Mouse (Mus musculus) adrenal gland, postnatal 0 days (tissue): ENCODE data around the gene E330021D16Rik. TPM values are rescaled to one million over a fixed set of nuclear protein-coding genes. Genes with fewer than 3 reads are reported as not detected.

Source experiments
- polyA plus RNA-seq: library from polyadenylated mRNA; unstranded; fragments of >200 nt; fragmentation: Nextera tagmentation; extraction: Ambion mirVana; gene quantifications from 2 replicates; pipeline ENCODE4 v1.2.1, GENCODE M21; 2015

The E330021D16Rik gene
- polyA plus RNA-seq: not detected in 2 replicates

GRCm38 (mm10) chr6:136415133-136415775 lies at the start of gene E330021D16Rik:
TSS of gene E330021D16Rik (minus strand) at chr6:136415569.

Other genes starting within 250 kb of the E330021D16Rik start
- gene Grin2b, start 242.1 kb downstream of the E330021D16Rik start, polyA plus RNA-seq: not detected in 2 replicates
- gene Gm8994, start 88.0 kb downstream of the E330021D16Rik start, polyA plus RNA-seq: not detected in 2 replicates
- 15.9 and 27.6 TPM in 2 replicates for gene Atf7ip, start 90.6 kb upstream of the E330021D16Rik start, polyA plus RNA-seq
- gene Plbd1, start 246.4 kb upstream of the E330021D16Rik start, polyA plus RNA-seq: 7.8 and 25.1 TPM in 2 replicates